Mouse (Mus musculus) CD4-positive, CD25-positive, alpha-beta regulatory T cell, adult 4 months (primary cell): ENCODE data around the gene Mpp6. TPM values are rescaled to one million over a fixed set of nuclear protein-coding genes. Genes with fewer than 3 reads are reported as not detected.
A peak's percentile ranks its signal among the peaks of the same experiment; 100 is the strongest.

Source experiments
- ATAC-seq: one replicate; pipeline ENCODE4 v1.8.0; 2017
- polyA plus RNA-seq, 2 experiments: library from polyadenylated mRNA; unstranded; fragments of 100-300 nt; shearing (Covaris generic); gene quantifications; one replicate each; pipeline ENCODE4 v1.2.1; 2017

Mpp6 gene
- 1 to 10 TPM; 9.4 to 9.9 TPM for polyA plus RNA-seq

GRCm38 (mm10) chr6:50109757-50110378 is at the start of gene Mpp6:
Gene Mpp6 (plus strand): TSS chr6:50110241.
- ATAC-seq: peak; percentile 51

- no peak for ATAC-seq
Measured at GRCm38 (mm10) chr6:50066172-50066571, 43.9 kb upstream of the Mpp6 start.

GRCm38 (mm10) chr6:50068490-50068889 is 41.6 kb upstream of the Mpp6 start:
- no peak for ATAC-seq

- no peak for ATAC-seq
Measured at GRCm38 (mm10) chr6:50075248-50075647, 34.8 kb upstream of the Mpp6 start.

- ATAC-seq: no peak
Measured at GRCm38 (mm10) chr6:50076473-50076872, 33.6 kb upstream of the Mpp6 start.

- ATAC-seq: no peak
Measured at GRCm38 (mm10) chr6:50080431-50080830, 29.6 kb upstream of the Mpp6 start.

GRCm38 (mm10) chr6:50085206-50085605 is 24.8 kb upstream of the Mpp6 start:
- no peak for ATAC-seq

- no peak for ATAC-seq
Measured at GRCm38 (mm10) chr6:50089333-50089732, 20.7 kb upstream of the Mpp6 start.

- no peak for ATAC-seq
Measured at GRCm38 (mm10) chr6:50090221-50090620, 19.8 kb upstream of the Mpp6 start.

- no peak for ATAC-seq
Measured at GRCm38 (mm10) chr6:50091462-50092154, 18.4 kb upstream of the Mpp6 start.

GRCm38 (mm10) chr6:50109201-50109756 is 762 bp upstream of the Mpp6 start:
- ATAC-seq: peak; percentile 8

- peak; percentile 50 for ATAC-seq
Measured at GRCm38 (mm10) chr6:50110379-50110941, 419 bp downstream of the Mpp6 start.

- no peak for ATAC-seq
Measured at GRCm38 (mm10) chr6:50111111-50111655, 1.1 kb downstream of the Mpp6 start.

- ATAC-seq: peak; percentile 72
Measured at GRCm38 (mm10) chr6:50112775-50113174, 2.7 kb downstream of the Mpp6 start.

GRCm38 (mm10) chr6:50114280-50114679 is 4.2 kb downstream of the Mpp6 start:
- no peak for ATAC-seq

- ATAC-seq: no peak
Measured at GRCm38 (mm10) chr6:50120931-50121330, 10.9 kb downstream of the Mpp6 start.

- ATAC-seq: no peak
Measured at GRCm38 (mm10) chr6:50122835-50123234, 12.8 kb downstream of the Mpp6 start.

GRCm38 (mm10) chr6:50124197-50124596 is 14.2 kb downstream of the Mpp6 start:
- no peak for ATAC-seq

GRCm38 (mm10) chr6:50126331-50126730 is 16.3 kb downstream of the Mpp6 start:
- ATAC-seq: no peak

GRCm38 (mm10) chr6:50127536-50127935 is 17.5 kb downstream of the Mpp6 start:
- no peak for ATAC-seq

GRCm38 (mm10) chr6:50137651-50138050 is 27.6 kb downstream of the Mpp6 start:
- no peak for ATAC-seq

GRCm38 (mm10) chr6:50139526-50139925 is 29.5 kb downstream of the Mpp6 start:
- no peak for ATAC-seq

- peak; percentile 93 for ATAC-seq
Measured at GRCm38 (mm10) chr6:50146158-50146557, 36.1 kb downstream of the Mpp6 start.
